Mouse (Mus musculus) layer of hippocampus, postnatal 25 days (tissue): ENCODE results near the gene Gzmn. TPM values are rescaled to one million over a fixed set of nuclear protein-coding genes. Genes with fewer than 3 reads are reported as not detected.

ENCODE experiments used
- total RNA-seq, 2 experiments: library from RNA; stranded (reverse); gene quantifications; 2 replicates each; pipeline ENCODE4 v1.2.3; 2021

The Gzmn gene
- total RNA-seq, 2 experiments from 2014 or later, result not detected

Other genes with a start within 250 kb of the Gzmn start
- gene Cma1, start 229.9 kb downstream of the Gzmn start, total RNA-seq, result under 1 TPM in 1 of 2 experiments, not detected in 1; 0.59 TPM
- gene Cma2, start 223.6 kb downstream of the Gzmn start, total RNA-seq, result not detected
- not detected for gene Mcpt1, start 156.6 kb downstream of the Gzmn start, total RNA-seq
- gene Mcpt9, start 144.1 kb downstream of the Gzmn start, total RNA-seq, result not detected
- gene Mcpt2, start 132.6 kb downstream of the Gzmn start, total RNA-seq, result not detected
- gene Mcpt4, start 112.3 kb downstream of the Gzmn start, total RNA-seq, result 1 to 10 TPM in 1 of 2 experiments, not detected in 1; 1.1 TPM
- not detected for gene Mcpt8, start 89.3 kb downstream of the Gzmn start, total RNA-seq
- not detected for gene Ctsg, start 72.0 kb downstream of the Gzmn start, total RNA-seq
- not detected for gene Gzme, start 54.0 kb downstream of the Gzmn start, total RNA-seq
- gene Gzmd, start 42.0 kb downstream of the Gzmn start, total RNA-seq, result not detected
- not detected for gene Gzmg, start 15.0 kb downstream of the Gzmn start, total RNA-seq
- gene Gzmf, start 36.8 kb upstream of the Gzmn start, total RNA-seq, result not detected
- not detected for gene Gzmc, start 60.1 kb upstream of the Gzmn start, total RNA-seq
- not detected for gene Gzmb, start 87.7 kb upstream of the Gzmn start, total RNA-seq
- gene Atp12a, start 190.5 kb upstream of the Gzmn start, total RNA-seq, result not detected
- gene Rnf17, start 228.0 kb upstream of the Gzmn start, total RNA-seq, result under 1 TPM; 0.62 to 0.94 TPM